Mouse (Mus musculus): Measurements from ENCODE around the gene Fig4.

DNA sequence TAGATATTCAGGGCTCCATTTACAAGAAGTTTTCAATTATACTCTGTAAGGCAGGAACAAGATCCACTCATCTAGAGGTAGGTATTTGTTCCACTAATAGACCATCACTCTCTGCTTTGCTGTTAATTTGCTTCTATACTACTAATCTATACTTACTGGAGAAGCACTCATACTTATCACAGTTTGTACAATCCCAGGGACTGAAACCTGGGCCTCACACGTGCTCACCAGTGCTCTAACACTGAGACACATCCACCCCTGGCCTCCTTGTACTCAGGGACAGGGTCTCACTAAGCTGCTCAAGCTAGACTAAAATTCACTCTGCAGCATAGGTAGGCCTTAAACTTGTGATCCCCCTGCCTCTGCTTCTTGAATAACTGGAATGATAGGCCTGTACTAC is 41.8 kb downstream of the Fig4 start:
- TF ChIP-seq CTCF (conservative IDR thresholded peaks at IDR 0.05; ENCODE audit: low read length): no peak
- TF ChIP-seq POU5F1 (IDR thresholded peaks at IDR 0.05; ENCODE audit: borderline replicate concordance, low read length): no peak
